Mouse (Mus musculus): ENCODE results near the gene Igsf11. TPM values are rescaled to one million over a fixed set of nuclear protein-coding genes. Genes with fewer than 3 reads are reported as not detected.

Gene Igsf11
- polyA plus RNA-seq, 1 experiment from 2014 or later = 4.1 TPM

- peaks cover 20% of the 10 kb centered on the region for H3K4me1 ChIP-seq
- WGBS = 54% methylated on average over 9 of the region's 9 CpGs
- no peak overlapping the region for H3K4me2 ChIP-seq (replicated peaks)
- H3K36me3 ChIP-seq = no peaks in the 10 kb centered on the region
- H3K27me3 ChIP-seq = no peaks in the 10 kb centered on the region; the same call in 1 of the 2 replicates
- no peak overlapping the region for H3K4me3 ChIP-seq
- no peak overlapping the region for H3K9ac ChIP-seq (replicated peaks)
- H3K9me3 ChIP-seq = no peaks in the 10 kb centered on the region
- ATAC-seq (replicated peaks) = no peak
- H3K27ac ChIP-seq (replicated peaks) = no peak overlapping the region
Observed at GRCm38 (mm10) chr16:38908304-38908703, 15.8 kb downstream of the Igsf11 start.

- H3K9me3 ChIP-seq = no peaks in the 10 kb centered on the region
- H3K27me3 ChIP-seq = no peaks in the 10 kb centered on the region
- H3K4me1 ChIP-seq = peaks cover 17% of the 10 kb centered on the region
- H3K4me3 ChIP-seq = no peak overlapping the region
- 75% methylated on average over 12 of the region's 12 CpGs for WGBS
- H3K4me2 ChIP-seq (replicated peaks) = no peak overlapping the region
- H3K9ac ChIP-seq (replicated peaks) = no peak overlapping the region
- no peaks in the 10 kb centered on the region for H3K36me3 ChIP-seq
- ATAC-seq (replicated peaks) = no peak
- no peak overlapping the region for H3K27ac ChIP-seq (replicated peaks)
Observed at GRCm38 (mm10) chr16:38909506-38909905, 17.0 kb downstream of the Igsf11 start.

GRCm38 (mm10) chr16:38910088-38910487 is 17.6 kb downstream of the Igsf11 start:
- ATAC-seq (replicated peaks) = no peak
- no peak overlapping the region for H3K4me2 ChIP-seq (replicated peaks)
- H3K9me3 ChIP-seq = no peaks in the 10 kb centered on the region
- WGBS = 92% methylated on average over 8 of the region's 8 CpGs
- H3K36me3 ChIP-seq = no peaks in the 10 kb centered on the region
- H3K4me1 ChIP-seq = peaks cover 17% of the 10 kb centered on the region
- no peak overlapping the region for H3K27ac ChIP-seq (replicated peaks)
- no peak overlapping the region for H3K9ac ChIP-seq (replicated peaks)
- H3K4me3 ChIP-seq = no peak overlapping the region
- H3K27me3 ChIP-seq = no peaks in the 10 kb centered on the region

GRCm38 (mm10) chr16:38915451-38915850 is 23.0 kb downstream of the Igsf11 start:
- Histone ChIP-seq H3K36me3 (no peaks in the 10 kb centered on the region), H3K9ac (replicated peaks) (no peak overlapping the region), H3K27me3 (no peaks in the 10 kb centered on the region), H3K27ac (replicated peaks) (no peak overlapping the region), H3K4me1 (no peaks in the 10 kb centered on the region), H3K9me3 (no peaks in the 10 kb centered on the region), H3K4me2 (replicated peaks) (no peak overlapping the region), H3K4me3 (no peak overlapping the region)
- no peak for ATAC-seq (replicated peaks)
- WGBS = 92% methylated on average over 4 of the region's 4 CpGs

- Histone ChIP-seq H3K9ac (replicated peaks) (no peak overlapping the region), H3K36me3 (no peaks in the 10 kb centered on the region), H3K4me2 (replicated peaks) (no peak overlapping the region), H3K27me3 (no peaks in the 10 kb centered on the region), H3K4me3 (no peak overlapping the region), H3K9me3 (no peaks in the 10 kb centered on the region), H3K4me1 (no peaks in the 10 kb centered on the region), H3K27ac (replicated peaks) (no peak overlapping the region)
- 97% methylated on average over 12 of the region's 12 CpGs for WGBS
- no peak for ATAC-seq (replicated peaks)
Observed at GRCm38 (mm10) chr16:38916053-38916786, 23.7 kb downstream of the Igsf11 start.

- no peaks in the 10 kb centered on the region for H3K4me1 ChIP-seq
- no peak overlapping the region for H3K27ac ChIP-seq (replicated peaks)
- 79% methylated on average over 5 of the region's 5 CpGs for WGBS
- no peaks in the 10 kb centered on the region for H3K27me3 ChIP-seq
- H3K9ac ChIP-seq (replicated peaks) = no peak overlapping the region
- no peak overlapping the region for H3K4me2 ChIP-seq (replicated peaks)
- no peak overlapping the region for H3K4me3 ChIP-seq
- ATAC-seq (replicated peaks) = no peak
- no peaks in the 10 kb centered on the region for H3K36me3 ChIP-seq
- H3K9me3 ChIP-seq = no peaks in the 10 kb centered on the region
Observed at GRCm38 (mm10) chr16:38916885-38917284, 24.4 kb downstream of the Igsf11 start.

- WGBS = 87% methylated on average over 2 of the region's 2 CpGs
- H3K4me2 ChIP-seq (replicated peaks) = no peak overlapping the region
- H3K4me1 ChIP-seq = no peaks in the 10 kb centered on the region
- no peak overlapping the region for H3K9ac ChIP-seq (replicated peaks)
- H3K9me3 ChIP-seq = no peaks in the 10 kb centered on the region
- ATAC-seq (replicated peaks) = no peak
- H3K4me3 ChIP-seq = no peak overlapping the region
- no peaks in the 10 kb centered on the region for H3K27me3 ChIP-seq
- H3K27ac ChIP-seq (replicated peaks) = no peak overlapping the region
- no peaks in the 10 kb centered on the region for H3K36me3 ChIP-seq
Observed at GRCm38 (mm10) chr16:38918121-38918520, 25.6 kb downstream of the Igsf11 start.

GRCm38 (mm10) chr16:38920488-38920887 is 28.0 kb downstream of the Igsf11 start:
- Histone ChIP-seq H3K9me3 (no peaks in the 10 kb centered on the region), H3K27ac (replicated peaks) (no peak overlapping the region), H3K27me3 (no peaks in the 10 kb centered on the region), H3K36me3 (no peaks in the 10 kb centered on the region), H3K4me1 (peaks cover 15% of the 10 kb centered on the region), H3K4me3 (no peak overlapping the region), H3K9ac (replicated peaks) (no peak overlapping the region), H3K4me2 (replicated peaks) (no peak overlapping the region)
- ATAC-seq (replicated peaks) = no peak
- WGBS = 59% methylated on average over 5 of the region's 5 CpGs

- peaks cover 15% of the 10 kb centered on the region for H3K4me1 ChIP-seq
- H3K27me3 ChIP-seq = no peaks in the 10 kb centered on the region
- no peak overlapping the region for H3K9ac ChIP-seq (replicated peaks)
- ATAC-seq (replicated peaks) = peak; percentile 89
- no peaks in the 10 kb centered on the region for H3K9me3 ChIP-seq
- peak overlapping the region; percentile 16 for H3K4me2 ChIP-seq (replicated peaks)
- H3K4me3 ChIP-seq = no peak overlapping the region
- no peaks in the 10 kb centered on the region for H3K36me3 ChIP-seq
- H3K27ac ChIP-seq (replicated peaks) = peak overlapping the region; percentile 39
- 36% methylated on average over 13 of the region's 13 CpGs for WGBS
Observed at GRCm38 (mm10) chr16:38924940-38925339, 32.5 kb downstream of the Igsf11 start.

GRCm38 (mm10) chr16:38928760-38929159 is 36.3 kb downstream of the Igsf11 start:
- H3K27me3 ChIP-seq = no peaks in the 10 kb centered on the region
- H3K4me2 ChIP-seq (replicated peaks) = no peak overlapping the region
- no peaks in the 10 kb centered on the region for H3K9me3 ChIP-seq
- no peak for ATAC-seq (replicated peaks)
- H3K36me3 ChIP-seq = no peaks in the 10 kb centered on the region
- no peak overlapping the region for H3K27ac ChIP-seq (replicated peaks)
- H3K4me1 ChIP-seq = peaks cover 20% of the 10 kb centered on the region
- no peak overlapping the region for H3K4me3 ChIP-seq
- WGBS = 79% methylated on average over 7 of the region's 7 CpGs
- H3K9ac ChIP-seq (replicated peaks) = no peak overlapping the region

- WGBS = 47% methylated on average over 6 of the region's 6 CpGs
- H3K27me3 ChIP-seq = no peaks in the 10 kb centered on the region
- no peak overlapping the region for H3K4me2 ChIP-seq (replicated peaks)
- ATAC-seq (replicated peaks) = no peak
- H3K36me3 ChIP-seq = no peaks in the 10 kb centered on the region
- H3K9ac ChIP-seq (replicated peaks) = no peak overlapping the region
- no peak overlapping the region for H3K4me3 ChIP-seq
- H3K9me3 ChIP-seq = no peaks in the 10 kb centered on the region
- no peak overlapping the region for H3K27ac ChIP-seq (replicated peaks)
- H3K4me1 ChIP-seq = peaks cover 4% of the 10 kb centered on the region; the same call in 1 of the 2 replicates
Observed at GRCm38 (mm10) chr16:38931519-38931918, 39.0 kb downstream of the Igsf11 start.

- no peaks in the 10 kb centered on the region for H3K27me3 ChIP-seq
- H3K9ac ChIP-seq (replicated peaks) = no peak overlapping the region
- ATAC-seq (replicated peaks) = peak; percentile 79
- H3K4me2 ChIP-seq (replicated peaks) = no peak overlapping the region
- H3K27ac ChIP-seq (replicated peaks) = peak overlapping the region; percentile 60
- 16% methylated on average over 3 of the region's 3 CpGs for WGBS
- no peak overlapping the region for H3K4me3 ChIP-seq
- no peaks in the 10 kb centered on the region for H3K36me3 ChIP-seq
- H3K9me3 ChIP-seq = no peaks in the 10 kb centered on the region
- peaks cover 26% of the 10 kb centered on the region for H3K4me1 ChIP-seq
Observed at GRCm38 (mm10) chr16:38940805-38941204, 48.3 kb downstream of the Igsf11 start.

- 4% methylated on average over 6 of the region's 6 CpGs for WGBS
- Histone ChIP-seq H3K27ac (replicated peaks) (peak overlapping the region; percentile 60), H3K9ac (replicated peaks) (no peak overlapping the region), H3K4me3 (no peak overlapping the region), H3K9me3 (no peaks in the 10 kb centered on the region), H3K36me3 (no peaks in the 10 kb centered on the region), H3K4me1 (peaks cover 29% of the 10 kb centered on the region), H3K4me2 (replicated peaks) (no peak overlapping the region), H3K27me3 (no peaks in the 10 kb centered on the region)
- ATAC-seq (replicated peaks) = peak; percentile 86
Observed at GRCm38 (mm10) chr16:38941275-38941674, 48.8 kb downstream of the Igsf11 start.
